Mouse (Mus musculus): ENCODE data around the gene Ywhag. TPM values are rescaled to one million over a fixed set of nuclear protein-coding genes. Genes with fewer than 3 reads are reported as not detected.
A peak's percentile ranks its signal among the peaks of the same experiment; 100 is the strongest.

Gene Ywhag
- 100 to 1,000 TPM; 302 to 322 TPM for total RNA-seq (2021)
- long read RNA-seq, experiment 1, transcript Ywhag-201 (2 exons, 3,520 nt) = major isoform, 29 of 96 reads
- long read RNA-seq, experiment 1, partial matches to known transcripts = 0 of 96 reads
- long read RNA-seq, experiment 1, other reads (novel, unspliced or antisense) = 66 of 96 reads
- long read RNA-seq, experiment 2, transcript Ywhag-201 (2 exons, 3,520 nt) = major isoform, 36 of 84 reads
- long read RNA-seq, experiment 2, partial matches to known transcripts = 0 of 84 reads
- long read RNA-seq, experiment 2, other reads (novel, unspliced or antisense) = 48 of 84 reads

GRCm38 (mm10) chr5:135934481-135935175, at the start of gene Ywhag:
Gene Ywhag, minus strand, starts transcription at chr5:135934616.
- peak; percentile 99 for DNase-seq

- DNase-seq = peak; percentile 73
Measured at GRCm38 (mm10) chr5:135982398-135982797, 48.0 kb upstream of the Ywhag start.

GRCm38 (mm10) chr5:135979904-135980303, 45.5 kb upstream of the Ywhag start, which contains the start of gene Zp3:
Gene Zp3, plus strand, starts transcription at chr5:135980099.
- no peak for DNase-seq

- no peak for DNase-seq
Measured at GRCm38 (mm10) chr5:135979381-135979780, 45.0 kb upstream of the Ywhag start.

GRCm38 (mm10) chr5:135975893-135976668, 41.7 kb upstream of the Ywhag start:
- DNase-seq = no peak

GRCm38 (mm10) chr5:135974365-135974764, 39.9 kb upstream of the Ywhag start, which contains the start of gene Ssc4d:
Gene Ssc4d, minus strand, starts transcription at chr5:135974531.
- no peak for DNase-seq

GRCm38 (mm10) chr5:135971876-135972275, 37.5 kb upstream of the Ywhag start:
- DNase-seq = no peak

- no peak for DNase-seq
Measured at GRCm38 (mm10) chr5:135970247-135970646, 35.8 kb upstream of the Ywhag start.

- DNase-seq = peak; percentile 51
Measured at GRCm38 (mm10) chr5:135968781-135969180, 34.4 kb upstream of the Ywhag start.

- no peak for DNase-seq
Measured at GRCm38 (mm10) chr5:135966866-135967265, 32.5 kb upstream of the Ywhag start.

GRCm38 (mm10) chr5:135965501-135965930, 31.1 kb upstream of the Ywhag start:
- DNase-seq = peak; percentile 24

GRCm38 (mm10) chr5:135963280-135963627, 28.8 kb upstream of the Ywhag start:
- no peak for DNase-seq

- DNase-seq = peak; percentile 94
Measured at GRCm38 (mm10) chr5:135962492-135963279, 28.3 kb upstream of the Ywhag start.

GRCm38 (mm10) chr5:135962125-135962491, 27.7 kb upstream of the Ywhag start:
- no peak for DNase-seq

GRCm38 (mm10) chr5:135960909-135961635, 26.7 kb upstream of the Ywhag start:
- no peak for DNase-seq

- no peak for DNase-seq
Measured at GRCm38 (mm10) chr5:135959911-135960310, 25.5 kb upstream of the Ywhag start.

- DNase-seq = no peak
Measured at GRCm38 (mm10) chr5:135958367-135958766, 24.0 kb upstream of the Ywhag start.

GRCm38 (mm10) chr5:135957207-135957974, 23.0 kb upstream of the Ywhag start:
- DNase-seq = peak; percentile 85

GRCm38 (mm10) chr5:135956300-135957206, 22.1 kb upstream of the Ywhag start:
- DNase-seq = no peak
